Mouse (Mus musculus) heart, embryonic 13.5 days (tissue): ENCODE measurements around the gene Kif1bp. TPM values are rescaled to one million over a fixed set of nuclear protein-coding genes. Genes with fewer than 3 reads are reported as not detected.
"Not testable (repeated sequence)": the region's sequence is repeated elsewhere in the genome, so short reads cannot be mapped to it uniquely, and the experiment has no call there.

Experiments used
- ATAC-seq: fragments of 200-750 bp; cut with Nextera tagmentation; 2 replicates; pipeline ENCODE4 v1.8.0; 2017; ENCODE audit warnings: moderate TSS enrichment; ENCODE audit not compliant: insufficient number of reproducible peaks, low FRiP score, low TSS enrichment; ENCODE audit errors: extremely low read depth
- H3K27ac ChIP-seq: fragments of 300-500 bp; sonication (generic); replicated peaks from 2 replicates; pipeline ENCODE4 v1.5.1; 2015; ENCODE audit warnings: moderate library complexity, mild to moderate bottlenecking, inconsistent platforms
- H3K27me3 ChIP-seq: fragments of 300-500 bp; sonication (generic); replicated peaks from 2 replicates; pipeline ENCODE4 v1.6.1; 2015; ENCODE audit warnings: mild to moderate bottlenecking, inconsistent platforms
- H3K36me3 ChIP-seq: fragments of 300-500 bp; sonication (generic); 2 replicates; pipeline ENCODE4 v1.6.1; 2015; ENCODE audit warnings: mild to moderate bottlenecking, inconsistent platforms
- H3K4me1 ChIP-seq: fragments of 300-500 bp; sonication (generic); 2 replicates; pipeline ENCODE4 v1.6.1; 2015; ENCODE audit warnings: inconsistent platforms
- H3K4me2 ChIP-seq: fragments of 300-500 bp; sonication (generic); 2 replicates; pipeline ENCODE4 v1.6.1; 2015; ENCODE audit warnings: inconsistent platforms, mild to moderate bottlenecking, moderate library complexity
- H3K4me3 ChIP-seq: fragments of 300-500 bp; sonication (generic); 2 replicates; pipeline ENCODE4 v1.5.1; 2015; ENCODE audit warnings: moderate library complexity, mild to moderate bottlenecking, inconsistent platforms
- H3K9ac ChIP-seq: fragments of 300-500 bp; sonication (generic); 2 replicates; pipeline ENCODE4 v1.6.1; 2015; ENCODE audit warnings: inconsistent platforms, mild to moderate bottlenecking, moderate library complexity
- H3K9me3 ChIP-seq: fragments of 300-500 bp; sonication (generic); 2 replicates; pipeline ENCODE4 v1.6.1; 2016; ENCODE audit warnings: inconsistent platforms
- WGBS: fragments of 180-500 bp; shearing (Covaris S2); methylation state at CpG from one replicate; pipeline ENCODE4 v1.1.7; 2015; ENCODE audit warnings: mixed read lengths; 5-methylcytosine and 5-hydroxymethylcytosine counted together
- polyA plus RNA-seq: library from polyadenylated mRNA; unstranded; fragments of >200 nt; fragmentation: Nextera tagmentation; extraction: Ambion mirVana; gene quantifications from 2 replicates; pipeline ENCODE4 v1.2.1, GENCODE M21; 2015

The Kif1bp gene
- polyA plus RNA-seq = 26.0 and 27.3 TPM in 2 replicates

DNA sequence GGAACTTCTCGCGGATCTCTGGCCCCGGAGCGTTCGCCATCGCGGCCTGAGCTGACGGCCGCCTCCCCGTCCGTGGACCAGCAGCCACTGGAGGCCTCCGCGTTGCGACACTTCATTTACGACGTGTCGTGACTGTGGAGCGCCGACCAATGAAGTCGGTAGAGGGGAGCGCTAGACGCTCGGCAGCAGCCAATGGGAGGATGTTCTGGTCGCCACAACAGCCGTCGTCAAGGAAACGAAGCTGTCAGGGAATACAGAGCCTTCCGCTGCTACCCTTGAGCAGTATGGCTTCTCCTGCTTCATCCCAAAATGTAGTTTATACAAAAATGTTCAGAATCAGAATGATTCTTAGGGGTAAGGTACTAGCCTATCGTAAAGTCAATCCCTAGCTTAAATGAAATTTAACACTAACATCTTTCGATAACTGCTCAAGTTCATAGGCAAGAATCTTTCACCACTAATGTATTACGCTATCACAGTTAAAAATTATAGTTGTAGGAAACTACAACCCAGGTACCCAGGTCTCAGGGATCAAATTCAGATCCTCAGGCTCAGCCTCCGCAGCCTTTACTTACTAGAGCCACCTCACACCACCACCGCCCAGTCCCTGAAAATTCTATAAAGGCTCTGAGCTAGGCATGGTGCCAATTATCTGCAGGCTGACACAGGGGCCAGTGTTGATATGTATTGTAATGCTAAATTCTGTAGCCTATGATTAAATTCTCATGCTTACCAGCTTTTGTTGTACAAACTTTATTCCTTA is at the start of gene Kif1bp:
Gene Kif1bp, minus strand, starts transcription at position 120 of the 763 bp plus-strand sequence.
- peaks cover 56% of the 10 kb centered on the region for H3K36me3 ChIP-seq
- ATAC-seq = peak; percentile 96
- 5% methylated on average over 33 of the region's 33 CpGs for WGBS
- peak within 1 kb of the TSS; percentile 92 for H3K9ac ChIP-seq
- H3K27me3 ChIP-seq = no peaks in the 10 kb centered on the region
- H3K4me2 ChIP-seq = peak within 1 kb of the TSS; percentile 95
- no peaks in the 10 kb centered on the region for H3K9me3 ChIP-seq
- peaks cover 13% of the 10 kb centered on the region for H3K4me1 ChIP-seq
- H3K27ac ChIP-seq = peak within 1 kb of the TSS; percentile 79
- H3K4me3 ChIP-seq = peak within 1 kb of the TSS; percentile 78

DNA sequence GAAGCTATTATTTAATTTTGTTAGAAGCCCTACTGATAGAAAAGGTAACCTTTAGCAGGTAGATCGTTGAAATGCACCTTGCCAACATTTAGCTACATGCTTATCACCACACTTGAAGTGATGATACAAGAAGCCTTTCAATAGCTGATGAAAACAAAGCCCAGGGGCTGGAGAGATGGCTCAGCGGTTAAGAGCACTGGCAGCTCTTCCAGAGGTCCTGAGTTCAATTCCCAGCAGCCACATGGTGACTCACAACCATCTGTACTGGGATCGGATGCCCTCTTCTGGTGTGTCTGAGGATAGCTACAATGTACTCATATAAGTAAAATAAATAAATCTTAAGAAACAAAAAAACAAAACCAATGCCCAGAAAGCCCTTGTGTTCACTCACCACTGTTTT is 25.9 kb upstream of the Kif1bp start:
- Histone ChIP-seq H3K4me3 (no peak overlapping the region), H3K9me3 (no peaks in the 10 kb centered on the region), H3K9ac (no peak overlapping the region), H3K27ac (no peak overlapping the region), H3K27me3 (no peaks in the 10 kb centered on the region), H3K4me1 (peaks cover 19% of the 10 kb centered on the region), H3K36me3 (no peaks in the 10 kb centered on the region; the same call in 1 of the 2 replicates), H3K4me2 (no peak overlapping the region)
- WGBS = 69% methylated on average over 3 of the region's 3 CpGs
- ATAC-seq = no peak

DNA sequence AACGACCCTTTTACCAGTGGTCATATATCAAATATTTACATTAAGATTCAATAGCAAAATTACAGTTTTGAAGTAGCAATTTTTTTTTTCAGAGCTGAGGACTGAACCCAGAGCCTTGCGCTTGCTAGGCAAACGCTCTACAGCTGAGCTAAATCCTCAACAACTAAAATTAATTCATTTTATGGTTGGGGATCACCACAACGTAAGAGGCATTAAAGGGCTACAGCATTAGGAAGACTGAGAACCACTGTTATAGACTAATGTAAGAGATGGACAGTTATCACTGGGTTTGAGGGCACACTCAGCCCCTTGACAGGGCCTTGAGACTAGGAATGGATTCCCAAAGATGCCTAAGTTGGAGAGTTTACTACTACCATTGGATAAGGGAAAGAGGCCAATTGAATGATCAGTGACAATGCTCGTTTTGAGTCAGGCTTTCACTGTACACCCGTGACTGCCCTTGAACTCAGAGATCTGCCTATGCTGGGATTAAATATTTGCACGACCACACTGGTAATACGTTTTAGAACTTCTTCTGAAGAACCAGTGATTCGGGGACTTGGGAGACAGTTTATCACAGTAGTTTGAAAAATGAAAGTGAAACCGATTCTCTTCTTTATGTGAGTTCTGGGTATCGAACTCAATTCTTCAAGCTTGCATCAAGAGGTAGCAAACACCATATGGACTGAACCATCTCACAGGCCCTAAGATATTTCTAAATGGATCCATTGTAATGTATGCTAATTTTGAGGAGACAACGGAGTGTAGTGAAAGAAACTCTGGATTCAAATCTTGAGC is 25.2 kb upstream of the Kif1bp start:
- no peak for ATAC-seq
- Histone ChIP-seq H3K4me1 (peaks cover 19% of the 10 kb centered on the region), H3K9me3 (no peaks in the 10 kb centered on the region), H3K4me2 (peak overlapping the region; percentile 96; the same call in 1 of the 2 replicates), H3K27me3 (no peaks in the 10 kb centered on the region), H3K27ac (no peak overlapping the region), H3K9ac (0 out of 2 replicates have a peak overlapping the region, but pooled peaks have one; percentile 87), H3K36me3 (peaks cover 5% of the 10 kb centered on the region), H3K4me3 (no peak overlapping the region)
- WGBS = 86% methylated on average over 12 of the region's 12 CpGs

DNA sequence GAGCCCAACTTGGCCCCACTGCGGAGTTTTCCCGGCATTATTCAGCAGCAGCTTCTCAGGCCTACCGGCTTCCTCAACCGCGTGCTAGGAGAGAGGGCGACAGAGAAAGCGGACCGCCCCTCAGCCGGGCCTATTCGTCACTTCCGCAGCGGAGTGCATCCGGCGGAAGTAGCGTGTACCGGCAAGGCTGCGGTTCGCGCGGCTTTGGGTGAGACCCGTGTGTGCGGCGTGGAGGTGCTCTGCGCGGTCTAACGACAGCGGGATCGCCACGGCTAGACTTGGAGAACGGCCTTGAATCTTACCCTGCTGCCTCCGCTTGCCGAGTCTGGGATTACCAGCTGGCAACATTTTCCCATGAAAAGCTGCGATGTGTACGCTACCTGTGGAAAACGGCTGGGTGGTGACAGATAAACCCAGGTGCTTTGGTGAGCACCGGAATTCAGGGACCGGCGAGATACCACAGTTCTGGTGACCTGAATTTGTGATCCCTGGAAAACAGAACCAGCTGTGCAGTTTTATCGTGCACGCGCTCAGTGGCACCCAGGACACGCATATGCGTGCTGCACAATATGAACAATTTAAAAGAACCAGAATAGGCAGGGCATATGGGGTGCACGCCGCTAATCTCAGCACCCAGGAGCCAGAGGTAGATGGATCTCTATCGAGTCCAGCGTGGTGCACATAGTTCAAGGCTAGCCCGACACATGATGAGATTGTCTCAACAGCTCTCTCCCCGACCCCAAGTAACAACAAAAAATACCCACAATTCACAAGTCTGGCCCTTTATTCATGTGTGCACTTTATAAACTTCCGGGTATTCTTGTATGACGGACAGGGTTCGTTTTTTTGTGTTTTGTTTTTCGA is 24.2 kb upstream of the Kif1bp start, which contains the start of gene Ddx21:
Gene Ddx21, minus strand, starts transcription at position 105 of the 864 bp plus-strand sequence.
- H3K36me3 ChIP-seq = peaks cover 15% of the 10 kb centered on the region
- peak within 1 kb of the TSS; percentile 68 for H3K4me3 ChIP-seq
- ATAC-seq = peak; percentile 77
- no peaks in the 10 kb centered on the region for H3K27me3 ChIP-seq
- H3K9ac ChIP-seq = peak within 1 kb of the TSS; percentile 87
- WGBS = 5% methylated on average over 53 of the region's 53 CpGs
- peak within 1 kb of the TSS; percentile 66 for H3K27ac ChIP-seq
- H3K4me2 ChIP-seq = peak within 1 kb of the TSS; percentile 96
- no peaks in the 10 kb centered on the region for H3K9me3 ChIP-seq
- H3K4me1 ChIP-seq = peaks cover 23% of the 10 kb centered on the region

DNA sequence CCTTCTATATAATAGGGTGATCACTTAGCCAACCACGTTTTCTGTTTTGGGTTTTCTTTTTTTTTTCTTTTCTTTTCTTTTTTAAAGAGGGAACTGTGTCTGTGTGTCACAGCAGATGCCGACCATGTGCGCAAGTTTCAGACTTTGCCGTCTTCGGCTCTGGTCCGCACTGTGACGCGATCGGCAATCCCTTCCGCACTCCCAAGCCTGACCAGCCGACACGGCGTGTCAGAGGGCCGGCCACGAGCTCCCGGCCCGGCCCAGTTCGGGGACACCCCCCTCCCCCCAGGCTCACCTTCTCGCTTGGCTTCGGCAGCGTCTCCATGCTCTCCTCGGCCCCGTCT is 23.5 kb upstream of the Kif1bp start:
- Histone ChIP-seq H3K9me3 (no peaks in the 10 kb centered on the region), H3K36me3 (peaks cover 21% of the 10 kb centered on the region), H3K4me2 (peak overlapping the region; percentile 96), H3K27ac (peak overlapping the region; percentile 66), H3K4me1 (peaks cover 23% of the 10 kb centered on the region), H3K4me3 (peak overlapping the region; percentile 68), H3K27me3 (no peaks in the 10 kb centered on the region), H3K9ac (peak overlapping the region; percentile 87)
- WGBS = 0% methylated on average over 23 of the region's 23 CpGs
- ATAC-seq = peak; percentile 26; the same call in 1 of the 2 replicates

DNA sequence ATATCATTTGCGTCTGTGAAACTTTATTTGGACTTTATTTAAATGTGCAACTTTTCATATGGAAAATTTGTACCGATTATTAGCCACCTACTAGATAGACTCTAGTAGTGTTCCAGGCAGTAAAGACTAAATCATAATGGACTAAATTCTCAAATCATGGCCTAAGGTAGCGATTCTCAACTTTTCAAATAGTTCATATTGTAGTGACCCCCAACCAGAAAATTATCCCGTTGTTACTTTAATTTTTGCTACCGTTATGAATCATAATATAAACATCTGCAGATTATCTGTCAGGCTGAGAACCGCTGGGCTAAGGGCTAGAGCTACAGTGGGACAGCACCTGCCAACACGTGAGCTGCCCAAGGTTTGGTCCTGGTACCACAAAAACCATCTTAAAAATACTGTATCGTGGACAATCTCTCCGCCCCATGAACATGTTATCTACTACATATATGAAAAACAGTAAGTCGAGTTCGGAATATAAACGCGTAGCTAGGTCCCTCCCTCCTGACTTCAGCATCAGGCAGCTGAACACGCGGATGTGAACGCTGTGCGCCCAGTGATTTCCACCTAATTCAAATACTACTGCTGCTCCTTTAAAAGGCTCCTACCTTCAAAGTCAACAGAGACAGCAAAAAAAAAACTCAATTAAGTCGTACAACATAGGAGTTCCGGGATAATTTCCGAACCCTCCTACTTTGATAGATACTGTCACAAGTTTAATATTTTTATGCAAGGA is 23.0 kb upstream of the Kif1bp start:
- peak overlapping the region; percentile 87 for H3K9ac ChIP-seq
- peaks cover 24% of the 10 kb centered on the region for H3K36me3 ChIP-seq
- peaks cover 23% of the 10 kb centered on the region for H3K4me1 ChIP-seq
- H3K27ac ChIP-seq = no peak overlapping the region
- H3K27me3 ChIP-seq = no peaks in the 10 kb centered on the region
- peak overlapping the region; percentile 96 for H3K4me2 ChIP-seq
- ATAC-seq = no peak
- no peaks in the 10 kb centered on the region for H3K9me3 ChIP-seq
- H3K4me3 ChIP-seq = peak overlapping the region; percentile 68
- 8% methylated on average over 20 of the region's 20 CpGs for WGBS

DNA sequence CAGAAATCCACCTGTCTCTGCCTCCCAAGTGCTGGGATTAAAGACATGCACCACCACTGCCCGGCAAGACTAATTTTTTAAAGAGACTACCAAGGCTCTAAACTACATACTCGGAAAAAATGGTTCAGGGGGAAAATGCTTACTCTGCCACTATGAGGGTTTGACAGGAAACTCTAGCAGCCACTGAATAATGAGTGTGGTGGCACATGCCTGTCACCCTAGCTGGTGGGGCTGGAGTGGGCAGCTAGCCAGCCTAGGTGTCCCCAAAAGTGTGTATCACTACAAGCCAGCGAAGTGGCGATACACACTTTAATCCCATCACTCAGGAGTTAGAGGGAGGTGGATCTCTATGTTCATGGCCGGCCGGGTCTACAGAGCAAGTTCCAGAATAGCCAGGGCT is 21.8 kb upstream of the Kif1bp start:
- ATAC-seq = no peak
- peaks cover 35% of the 10 kb centered on the region for H3K36me3 ChIP-seq
- H3K4me2 ChIP-seq = peak overlapping the region; percentile 96; the same call in 1 of the 2 replicates
- no peak overlapping the region for H3K27ac ChIP-seq
- no peaks in the 10 kb centered on the region for H3K9me3 ChIP-seq
- no peaks in the 10 kb centered on the region for H3K27me3 ChIP-seq
- H3K4me1 ChIP-seq = peaks cover 23% of the 10 kb centered on the region
- peak overlapping the region; percentile 50; the same call in 1 of the 2 replicates for H3K9ac ChIP-seq
- no peak overlapping the region for H3K4me3 ChIP-seq
- WGBS = 88% methylated on average over 6 of the region's 6 CpGs

DNA sequence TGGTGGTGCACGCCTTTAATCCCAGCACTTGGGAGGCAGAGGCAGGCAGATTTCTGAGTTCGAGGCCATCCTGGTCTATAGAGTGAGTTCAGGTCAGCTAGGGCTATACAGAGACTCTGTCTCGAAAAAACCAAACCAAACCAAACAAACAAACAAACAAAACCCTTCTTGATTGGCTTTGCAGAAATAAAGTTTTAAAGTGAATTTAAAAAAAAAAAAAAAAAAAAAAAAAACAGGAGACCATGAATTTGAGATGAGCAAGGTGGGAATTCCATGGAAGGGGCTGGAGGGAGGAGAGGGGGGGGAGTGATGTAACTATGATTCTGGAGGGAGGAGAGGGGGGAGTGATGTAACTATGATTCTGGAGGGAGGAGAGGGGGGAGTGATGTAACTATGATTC is 21.1 kb upstream of the Kif1bp start:
- not testable (repeated sequence) for H3K27ac ChIP-seq, ATAC-seq, H3K9me3 ChIP-seq, H3K9ac ChIP-seq, H3K4me2 ChIP-seq, H3K27me3 ChIP-seq, H3K4me3 ChIP-seq
- H3K4me1 ChIP-seq = peaks cover 23% of the 10 kb centered on the region
- WGBS = 90% methylated on average over 3 of the region's 3 CpGs
- H3K36me3 ChIP-seq = peaks cover 43% of the 10 kb centered on the region

DNA sequence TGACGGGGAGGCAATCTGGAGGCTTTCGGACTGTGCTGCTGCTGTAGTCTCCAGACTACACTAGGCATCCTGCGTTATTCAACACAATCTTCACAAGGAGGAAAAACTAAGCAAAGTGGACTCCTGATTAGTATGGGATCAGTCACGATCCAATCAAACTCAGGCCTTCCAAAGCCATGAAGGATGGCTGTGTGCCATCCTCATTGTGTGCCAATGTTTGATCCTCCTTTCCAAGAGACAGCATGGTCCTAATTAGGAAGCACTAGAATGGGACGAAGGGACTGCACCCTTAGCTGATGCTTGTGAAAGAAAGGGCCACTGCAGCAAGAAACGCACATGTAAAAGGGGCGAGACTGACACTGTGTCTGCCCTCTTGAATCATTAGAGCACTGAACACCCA is 14.2 kb upstream of the Kif1bp start:
- H3K9me3 ChIP-seq = no peaks in the 10 kb centered on the region
- no peak overlapping the region for H3K4me3 ChIP-seq
- H3K27me3 ChIP-seq = no peaks in the 10 kb centered on the region
- H3K9ac ChIP-seq = no peak overlapping the region
- H3K4me2 ChIP-seq = no peak overlapping the region
- H3K36me3 ChIP-seq = peaks cover 95% of the 10 kb centered on the region
- ATAC-seq = no peak
- H3K4me1 ChIP-seq = peaks cover 10% of the 10 kb centered on the region
- H3K27ac ChIP-seq = no peak overlapping the region; the same call in 1 of the 2 replicates
- 89% methylated on average over 7 of the region's 7 CpGs for WGBS

DNA sequence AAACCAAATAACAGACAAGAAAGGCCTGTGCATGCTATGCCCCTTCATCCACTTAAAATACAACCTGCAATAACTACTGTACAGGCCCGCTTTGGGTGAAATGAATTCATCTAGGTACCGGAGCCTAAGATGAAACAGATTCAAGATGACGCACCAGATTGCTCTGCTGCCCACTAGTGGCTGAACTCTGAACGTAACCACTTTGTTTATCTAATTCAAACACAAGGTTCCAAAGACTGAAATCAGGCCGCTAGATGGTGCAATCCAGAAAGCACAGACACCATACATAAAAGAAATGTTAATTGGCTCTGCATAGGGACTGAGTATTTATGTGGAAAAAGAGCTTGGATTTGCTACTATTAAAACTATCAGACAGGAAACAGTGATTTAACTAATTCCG is 11.9 kb upstream of the Kif1bp start:
- H3K27ac ChIP-seq = no peak overlapping the region
- H3K4me3 ChIP-seq = no peak overlapping the region
- H3K27me3 ChIP-seq = no peaks in the 10 kb centered on the region
- H3K9me3 ChIP-seq = no peaks in the 10 kb centered on the region
- no peak overlapping the region for H3K9ac ChIP-seq
- peaks cover 10% of the 10 kb centered on the region for H3K4me1 ChIP-seq
- 40% methylated on average over 6 of the region's 6 CpGs for WGBS
- H3K4me2 ChIP-seq = no peak overlapping the region
- no peak for ATAC-seq
- H3K36me3 ChIP-seq = peaks cover 98% of the 10 kb centered on the region
